Mouse (Mus musculus) hindlimb bud, embryonic 11.5 days (tissue): ENCODE measurements around the gene Olfr609.
"Not testable (repeated sequence)": the region's sequence is repeated elsewhere in the genome, so short reads cannot be mapped to it uniquely, and the experiment has no call there.

ENCODE experiments used
- DNase-seq: peaks from one replicate; pipeline ENCODE4 v3.0.0-alpha.2; 2012; ENCODE audit warnings: low read depth, low spot score; ENCODE audit errors: extremely low spot score

Gene Olfr609

DNA sequence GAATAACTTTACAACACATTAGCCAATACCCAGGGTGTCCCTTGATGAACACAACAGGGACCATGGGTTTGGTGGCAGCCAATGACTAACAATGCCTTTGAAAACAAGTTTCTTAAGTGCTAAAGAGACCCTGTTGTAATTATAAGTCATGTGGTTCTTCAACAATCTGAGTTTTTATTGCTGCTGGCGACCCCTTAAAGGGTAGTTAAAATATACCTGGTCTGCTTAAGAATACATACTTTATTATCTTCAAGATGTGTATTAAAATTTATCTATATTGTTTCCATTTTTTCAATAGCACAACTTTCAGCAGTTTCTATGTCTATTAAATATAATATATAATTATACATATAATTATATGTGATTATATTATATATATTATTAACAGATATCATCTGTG lies at the start of gene Olfr609:
Olfr609 (minus strand) TSS at position 101 of the 400 bp plus-strand sequence.
- no peak for DNase-seq

DNA sequence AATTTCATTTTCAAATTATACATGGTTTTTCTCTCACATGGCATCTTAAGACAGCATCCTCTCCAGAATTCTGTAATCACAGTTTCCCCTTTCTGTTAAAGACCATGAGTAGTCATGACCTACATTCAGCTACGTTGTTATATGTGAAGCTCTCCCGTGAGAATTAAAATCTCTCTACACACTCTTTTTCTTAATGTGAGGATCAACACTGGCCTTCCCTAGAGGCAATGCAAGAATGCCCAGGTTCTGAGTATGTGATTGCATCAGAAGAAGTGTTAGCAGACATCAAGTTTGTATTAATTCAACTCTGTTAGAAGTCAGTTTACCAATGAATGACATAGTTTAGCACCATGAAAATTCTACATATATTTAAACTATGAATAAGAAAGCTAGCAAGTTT lies 44.8 kb upstream of the Olfr609 start, which contains the start of gene Olfr612:
Olfr612 (minus strand) TSS at position 101 of the 400 bp plus-strand sequence.
- DNase-seq, result not testable (repeated sequence)

DNA sequence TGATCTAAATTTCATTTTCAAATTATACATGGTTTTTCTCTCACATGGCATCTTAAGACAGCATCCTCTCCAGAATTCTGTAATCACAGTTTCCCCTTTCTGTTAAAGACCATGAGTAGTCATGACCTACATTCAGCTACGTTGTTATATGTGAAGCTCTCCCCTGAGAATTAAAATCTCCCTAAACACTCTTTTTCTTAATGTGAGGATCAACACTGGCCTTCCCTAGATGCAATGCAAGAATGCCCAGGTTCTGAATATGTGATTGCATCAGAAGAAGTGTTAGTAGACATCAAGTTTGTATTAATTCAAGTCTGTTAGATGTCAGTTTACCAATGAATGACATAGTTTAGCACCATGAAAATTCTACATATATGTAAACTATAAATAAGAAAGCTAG lies 22.9 kb upstream of the Olfr609 start, which contains the start of gene Olfr611:
Olfr611 (minus strand) TSS at position 101 of the 400 bp plus-strand sequence.
- DNase-seq, result not testable (repeated sequence)

DNA sequence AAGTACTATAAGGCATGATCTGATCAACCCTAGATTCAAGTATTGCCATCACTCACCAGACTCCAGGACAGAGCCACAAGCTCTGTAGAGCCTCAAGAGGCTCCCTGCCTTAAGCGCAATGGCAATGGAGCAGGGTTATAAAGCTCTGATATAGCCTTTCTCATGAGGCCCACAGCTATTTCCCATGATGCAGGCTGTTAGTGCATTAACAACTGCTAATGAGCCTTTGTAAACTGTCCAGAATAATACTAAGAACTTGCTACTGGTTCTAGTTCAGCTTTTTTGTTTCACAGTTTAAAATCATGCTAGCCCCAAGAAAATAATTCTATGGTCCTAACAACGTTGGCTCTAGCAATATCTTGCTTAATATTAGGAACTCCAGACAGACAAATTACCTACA lies 14.2 kb upstream of the Olfr609 start, which contains the start of gene Olfr610:
Olfr610 (minus strand) TSS at position 101 of the 400 bp plus-strand sequence.
- no peak for DNase-seq

DNA sequence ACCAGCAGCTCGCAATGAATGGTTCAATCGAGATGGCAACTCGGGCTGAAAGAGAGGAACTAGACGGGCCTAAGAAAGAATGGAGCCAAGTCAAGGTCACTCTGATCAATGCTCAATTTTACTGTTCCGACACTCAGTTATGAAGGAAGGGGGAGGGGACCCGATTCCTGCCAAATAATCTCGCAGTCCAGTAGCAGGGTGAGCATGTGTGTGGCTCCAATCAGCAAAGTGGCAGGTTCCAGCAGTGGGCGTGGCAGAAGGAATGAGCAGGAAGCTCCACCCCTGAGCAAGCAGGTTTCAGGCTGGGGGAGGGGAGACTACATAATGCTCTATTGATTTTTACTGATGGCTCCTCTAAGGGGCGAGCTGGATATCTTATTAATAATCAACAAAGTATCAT lies 20.8 kb downstream of the Olfr609 start:
- DNase-seq, result not testable (repeated sequence)

DNA sequence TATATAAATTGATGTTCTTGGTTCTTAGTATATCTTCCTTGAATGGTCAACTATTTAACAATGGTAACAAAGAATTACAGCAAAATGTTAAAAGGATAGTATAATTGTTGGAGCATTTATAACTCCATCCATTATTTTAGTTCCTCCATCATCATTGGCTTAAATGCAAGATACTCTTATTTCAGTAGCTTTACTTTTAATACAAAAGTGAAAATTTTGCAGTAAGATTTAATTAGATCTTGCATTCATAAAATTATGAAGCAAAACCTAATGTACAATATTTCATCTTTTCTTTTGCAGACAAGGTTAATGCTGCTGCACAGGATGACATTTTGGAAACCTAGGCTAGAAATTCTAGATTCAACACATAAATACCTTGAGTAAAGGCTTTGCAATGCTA lies 28.3 kb downstream of the Olfr609 start, which contains the start of gene Olfr608:
Olfr608 (plus strand) TSS at position 301 of the 400 bp plus-strand sequence.
- no peak for DNase-seq

DNA sequence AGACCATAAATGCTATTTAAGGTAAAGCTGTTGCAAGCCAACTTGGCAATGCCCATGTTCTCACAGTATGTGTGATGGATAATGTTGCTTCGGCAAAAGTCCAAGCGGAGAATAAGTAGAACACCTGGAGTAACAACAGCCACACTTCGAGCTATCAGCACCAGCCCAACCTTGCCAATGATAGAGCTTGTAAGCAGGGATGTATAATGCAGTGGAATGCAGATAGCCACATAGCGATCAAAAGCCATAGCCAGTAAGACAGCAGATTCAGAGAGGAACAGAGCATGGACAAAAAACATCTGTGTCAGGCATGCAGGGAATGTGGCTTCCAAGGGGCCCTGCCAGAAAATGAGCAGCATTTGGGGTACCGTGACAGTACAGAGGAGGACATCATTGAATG lies 37.3 kb downstream of the Olfr609 start:
- DNase-seq, result no peak

DNA sequence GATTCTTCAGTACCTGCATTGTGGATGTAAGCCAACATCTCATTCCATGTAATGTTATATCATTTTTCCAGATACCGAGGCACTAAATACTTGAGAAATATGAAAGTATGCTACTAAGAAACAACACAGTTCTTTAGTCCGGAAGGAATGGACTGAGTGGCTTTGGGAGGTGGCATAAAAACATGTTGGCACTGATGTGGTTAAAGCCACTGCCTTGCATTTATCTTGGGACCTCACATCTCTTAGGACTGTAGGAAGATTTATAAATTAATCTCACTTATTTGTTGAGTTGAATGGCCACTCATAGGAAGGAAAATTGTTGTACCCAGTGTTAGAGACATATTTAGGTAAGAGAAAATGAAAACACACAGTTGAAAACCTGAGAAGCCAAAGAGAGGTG lies 49.1 kb downstream of the Olfr609 start, which contains the start of gene Olfr606:
Olfr606 (plus strand) TSS at position 301 of the 400 bp plus-strand sequence.
- DNase-seq, result no peak

DNA sequence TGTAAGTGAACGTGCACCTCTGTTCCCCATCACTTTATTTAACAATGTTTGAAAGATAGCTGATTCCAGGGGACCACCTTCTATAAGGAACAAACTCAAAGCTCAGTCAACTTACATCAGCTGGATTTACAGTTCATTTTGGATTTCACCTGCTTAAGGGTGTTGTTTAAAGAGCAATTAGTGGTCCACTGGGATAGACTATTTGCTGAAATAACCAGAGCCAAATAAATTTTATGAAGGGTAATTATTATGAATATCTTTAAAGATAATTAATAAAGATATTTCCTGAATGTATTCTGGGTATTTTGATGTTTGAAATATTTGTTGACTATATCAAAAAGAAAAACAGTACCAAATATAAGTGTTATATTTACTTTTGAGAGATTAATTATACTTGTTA lies 52.5 kb downstream of the Olfr609 start, which contains the start of gene Olfr605:
Olfr605 (minus strand) TSS at position 101 of the 400 bp plus-strand sequence.
- DNase-seq, result no peak
